Comparison of ENCODE assay signal across 8 mouse cellular contexts in genomic region chr10:80669737-80670485, GRCm38 (mm10). TPM values are rescaled to one million over a fixed set of nuclear protein-coding genes. Genes with fewer than 3 reads are reported as not detected.
DNase-seq lines count a peak whose midpoint lies in the region; ATAC-seq lines count a peak whose summit lies in the region.

No protein-coding gene starts in this region.

- H3K27me3 ChIP-seq in hindbrain, embryonic 13.5 days: no peaks in the 10 kb centered on the region
- no peaks in the 10 kb centered on the region for H3K27me3 ChIP-seq in hindbrain, embryonic 11.5 days (ENCODE audit: control insufficient read depth, insufficient read depth, low read length)

- no peak for ATAC-seq in hindbrain, embryonic 13.5 days (ENCODE audit: low FRiP score)
- ATAC-seq in hindbrain, embryonic 11.5 days (ENCODE audit: low FRiP score): no peak
- no peak for ATAC-seq in frontal cortex, adult (ENCODE audit: low TSS enrichment)
- ATAC-seq in granulocyte monocyte progenitor cell, adult 5-6 weeks (replicated peaks; ENCODE audit: poor library complexity, severe bottlenecking): no peak

- no peak overlapping the region for H3K27ac ChIP-seq in hindbrain, embryonic 13.5 days
- H3K27ac ChIP-seq in hindbrain, embryonic 11.5 days (ENCODE audit: low read depth, low read length): no peak overlapping the region

- H3K4me1 ChIP-seq in hindbrain, embryonic 13.5 days (replicated peaks): peaks cover 67% of the 10 kb centered on the region
- H3K4me1 ChIP-seq in hindbrain, embryonic 11.5 days (replicated peaks; ENCODE audit: control insufficient read depth, insufficient read depth, low read length): peaks cover 15% of the 10 kb centered on the region

- H3K4me3 ChIP-seq in hindbrain, embryonic 13.5 days: no peak overlapping the region
- H3K4me3 ChIP-seq in hindbrain, embryonic 11.5 days (ENCODE audit: low read depth, low read length): no peak overlapping the region

- 97% methylated on average over 7 of the region's 7 CpGs for WGBS in hindbrain, embryonic 13.5 days
- WGBS in hindbrain, embryonic 11.5 days: 95% methylated on average over 7 of the region's 7 CpGs

- H3K9ac ChIP-seq in hindbrain, embryonic 13.5 days: peak overlapping the region; percentile 30; the same call in 1 of the 2 replicates
- no peak overlapping the region for H3K9ac ChIP-seq in hindbrain, embryonic 11.5 days (ENCODE audit: low read depth, low read length)

- peaks cover 69% of the 10 kb centered on the region for H3K36me3 ChIP-seq in hindbrain, embryonic 13.5 days
- H3K36me3 ChIP-seq in hindbrain, embryonic 11.5 days (ENCODE audit: control insufficient read depth, insufficient read depth, low read length): peaks cover 21% of the 10 kb centered on the region; the same call in 1 of the 2 replicates

- H3K4me2 ChIP-seq in hindbrain, embryonic 13.5 days: no peak overlapping the region
- H3K4me2 ChIP-seq in hindbrain, embryonic 11.5 days (replicated peaks; ENCODE audit: low read depth, low read length): no peak overlapping the region

- no peaks in the 10 kb centered on the region for H3K9me3 ChIP-seq in hindbrain, embryonic 13.5 days
- H3K9me3 ChIP-seq in hindbrain, embryonic 11.5 days (ENCODE audit: control insufficient read depth, low read length): no peaks in the 10 kb centered on the region

- DNase-seq in hindbrain, embryonic 11.5 days (ENCODE audit: low spot score): no peak
- DNase-seq in adipocyte (ENCODE audit: low spot score): peak; percentile 93
- DNase-seq in gastrocnemius, adult 18-20 months (ENCODE audit: low spot score): peak; percentile 83
- peak; percentile 95 to 96 for DNase-seq in kidney, postnatal 36 days
- no peak for DNase-seq in yolk sac, embryonic 10.5 days (ENCODE audit: low spot score)

RNA-seq across cellular contexts. Expression of gene Mknk2, which starts 8.0 kb away (rescaled TPM):
- 55.4 and 56.2 TPM in 2 replicates for polyA plus RNA-seq in hindbrain, embryonic 13.5 days (2015; fragmentation: Nextera tagmentation; extraction: Ambion mirVana)
- polyA plus RNA-seq in hindbrain, embryonic 11.5 days (2014; fragmentation: Nextera tagmentation; extraction: Ambion mirVana): 47.0 and 48.4 TPM in 2 replicates
- 100 to 1,000 TPM; 244 to 292 TPM for total RNA-seq in gastrocnemius, adult 18-20 months (2021)
- total RNA-seq in granulocyte monocyte progenitor cell, adult 5-6 weeks (2014; fragmentation: Nextera tagmentation): 49.2 and 63.3 TPM in 2 replicates
- total RNA-seq in granulocyte monocyte progenitor cell, adult 5-6 weeks (2017): 37.7 and 58.0 TPM in 2 replicates

RNA-seq across cellular contexts. Expression of gene Btbd2, which starts 13.0 kb away (rescaled TPM):
- 75.7 and 77.8 TPM in 2 replicates for polyA plus RNA-seq in hindbrain, embryonic 13.5 days (2015; fragmentation: Nextera tagmentation; extraction: Ambion mirVana)
- 36.2 and 47.2 TPM in 2 replicates for polyA plus RNA-seq in hindbrain, embryonic 11.5 days (2014; fragmentation: Nextera tagmentation; extraction: Ambion mirVana)
- 10 to 100 TPM; 38.5 to 40.0 TPM for total RNA-seq in gastrocnemius, adult 18-20 months (2021)
- 26.1 and 34.6 TPM in 2 replicates for total RNA-seq in granulocyte monocyte progenitor cell, adult 5-6 weeks (2014; fragmentation: Nextera tagmentation)
- total RNA-seq in granulocyte monocyte progenitor cell, adult 5-6 weeks (2017): 13.3 and 34.8 TPM in 2 replicates

RNA-seq across cellular contexts. Expression of gene Mob3a, which starts 31.9 kb away (rescaled TPM):
- 51.8 and 56.8 TPM in 2 replicates for polyA plus RNA-seq in hindbrain, embryonic 13.5 days (2015; fragmentation: Nextera tagmentation; extraction: Ambion mirVana)
- polyA plus RNA-seq in hindbrain, embryonic 11.5 days (2014; fragmentation: Nextera tagmentation; extraction: Ambion mirVana): 54.4 and 55.6 TPM in 2 replicates
- 1 to 10 TPM; 2.3 to 4.1 TPM for total RNA-seq in gastrocnemius, adult 18-20 months (2021)
- 34.1 and 37.2 TPM in 2 replicates for total RNA-seq in granulocyte monocyte progenitor cell, adult 5-6 weeks (2014; fragmentation: Nextera tagmentation)
- total RNA-seq in granulocyte monocyte progenitor cell, adult 5-6 weeks (2017): 34.2 and 59.8 TPM in 2 replicates

RNA-seq across cellular contexts. Expression of gene Izumo4, which starts 32.1 kb away (rescaled TPM):
- 36.4 and 42.8 TPM in 2 replicates for polyA plus RNA-seq in hindbrain, embryonic 13.5 days (2015; fragmentation: Nextera tagmentation; extraction: Ambion mirVana)
- polyA plus RNA-seq in hindbrain, embryonic 11.5 days (2014; fragmentation: Nextera tagmentation; extraction: Ambion mirVana): 10.3 and 11.4 TPM in 2 replicates
- 1 to 10 TPM in 1 of 2 experiments, under 1 TPM in 1; 0.91 to 1.9 TPM for total RNA-seq in gastrocnemius, adult 18-20 months (2021)
- total RNA-seq in granulocyte monocyte progenitor cell, adult 5-6 weeks (2014; fragmentation: Nextera tagmentation): 9.0 and 17.3 TPM in 2 replicates
- total RNA-seq in granulocyte monocyte progenitor cell, adult 5-6 weeks (2017): 7.1 and 7.8 TPM in 2 replicates

RNA-seq across cellular contexts. Expression of gene Csnk1g2, which starts 47.3 kb away (rescaled TPM):
- 98.5 and 102 TPM in 2 replicates for polyA plus RNA-seq in hindbrain, embryonic 13.5 days (2015; fragmentation: Nextera tagmentation; extraction: Ambion mirVana)
- polyA plus RNA-seq in hindbrain, embryonic 11.5 days (2014; fragmentation: Nextera tagmentation; extraction: Ambion mirVana): 71.1 and 85.6 TPM in 2 replicates
- total RNA-seq in gastrocnemius, adult 18-20 months (2021): 100 to 1,000 TPM in 1 of 2 experiments, 10 to 100 TPM in 1; 97.2 to 128 TPM
- total RNA-seq in granulocyte monocyte progenitor cell, adult 5-6 weeks (2014; fragmentation: Nextera tagmentation): 47.7 and 65.2 TPM in 2 replicates
- 112 and 127 TPM in 2 replicates for total RNA-seq in granulocyte monocyte progenitor cell, adult 5-6 weeks (2017)

Comparison
In these comparisons a context has a peak if more than half of its experiments do, and no peak if none do; other contexts are left out.
1. DNase-seq: peak in adipocyte (single experiment), gastrocnemius, adult 18-20 months (single experiment) and kidney, postnatal 36 days (2 of 2); none in hindbrain, embryonic 11.5 days (single experiment) and yolk sac, embryonic 10.5 days (single experiment).
2. RNA of gene Mob3a, which starts 31.9 kb away (total RNA-seq): 34.1 to 59.8 TPM in granulocyte monocyte progenitor cell, adult 5-6 weeks; 2.3 to 4.1 TPM in gastrocnemius, adult 18-20 months; every median in the first group is over 4 times any median in the second.